ENCODE assay signal across 8 mouse cellular contexts in the genomic region with DNA sequence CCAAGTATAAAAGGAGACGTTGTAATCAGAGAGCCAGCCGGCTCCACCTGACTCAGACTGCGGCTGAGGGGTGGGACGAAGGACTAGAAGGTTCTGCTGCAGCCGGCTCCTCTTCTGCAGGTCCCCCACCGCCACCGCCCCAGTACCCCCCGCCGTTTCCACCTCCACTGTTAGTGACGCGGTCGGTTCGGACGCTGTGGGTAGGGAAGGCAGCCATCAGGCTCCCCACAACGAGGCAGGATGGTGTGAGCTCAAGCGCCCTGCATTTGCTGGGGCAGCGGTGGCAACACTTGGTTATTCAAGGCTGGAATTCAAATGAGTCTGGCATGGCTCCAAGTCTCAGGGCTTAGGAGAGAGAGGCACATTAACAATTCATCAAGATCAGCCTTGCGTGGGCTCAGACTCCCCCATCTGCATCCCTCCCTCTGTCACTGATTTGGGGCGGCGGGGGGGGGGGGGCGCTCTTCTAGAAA.
DNase-seq lines count a peak whose midpoint lies in the region; ATAC-seq and TF ChIP-seq lines count a peak whose summit lies in the region.

No protein-coding gene starts in this region.

- peak; percentile 6 for DNase-seq in thymus, postnatal 25 days
- no peak for DNase-seq in thymus, adult 2 months
- DNase-seq in heart, adult 18-20 months, result peak; percentile 28 to 57
- peak; percentile 85 for DNase-seq in kidney, adult 2 months
- peak; percentile 86 for DNase-seq in left cerebral cortex, postnatal 4 days

- H3K27ac ChIP-seq in thymus, adult 2 months (ENCODE audit: control insufficient read depth, insufficient read depth, low read length), result no peak overlapping the region
- no peak overlapping the region for H3K27ac ChIP-seq in kidney, adult 2 months (ENCODE audit: insufficient read depth, low read depth, low read length)
- H3K27ac ChIP-seq in midbrain, embryonic 12.5 days (replicated peaks), result peak overlapping the region; percentile 90
- H3K27ac ChIP-seq in stomach, embryonic 14.5 days (ENCODE audit: low read length), result no peak overlapping the region

- no peak overlapping the region for H3K4me3 ChIP-seq in thymus, adult 2 months (ENCODE audit: control insufficient read depth, insufficient read depth, low read length)
- H3K4me3 ChIP-seq in kidney, adult 2 months (ENCODE audit: insufficient read depth, low read depth, low read length), result peak overlapping the region; percentile 33
- peak overlapping the region; percentile 45 for H3K4me3 ChIP-seq in midbrain, embryonic 12.5 days
- H3K4me3 ChIP-seq in stomach, embryonic 14.5 days (ENCODE audit: low read depth, low read length), result peak overlapping the region; percentile 25

- peaks cover 14% of the 10 kb centered on the region for H3K4me1 ChIP-seq in thymus, adult 2 months (replicated peaks; ENCODE audit: control insufficient read depth, insufficient read depth, low read length)
- H3K4me1 ChIP-seq in kidney, adult 2 months (ENCODE audit: control insufficient read depth, insufficient read depth, low read length), result no peaks in the 10 kb centered on the region
- peaks cover 27% of the 10 kb centered on the region for H3K4me1 ChIP-seq in midbrain, embryonic 12.5 days
- peaks cover 6% of the 10 kb centered on the region; the same call in 1 of the 2 replicates for H3K4me1 ChIP-seq in stomach, embryonic 14.5 days (ENCODE audit: control insufficient read depth, insufficient read depth, low read length)

- ATAC-seq in common myeloid progenitor, adult 5-6 weeks (replicated peaks; ENCODE audit: low read depth, poor library complexity, severe bottlenecking), result peak; percentile 77
- ATAC-seq in midbrain, embryonic 12.5 days (ENCODE audit: low FRiP score, low read depth), result peak; percentile 88
- peak; percentile 69 for ATAC-seq in stomach, embryonic 14.5 days (ENCODE audit: insufficient number of reproducible peaks, insufficient read depth, low FRiP score, low read depth)

- TF ChIP-seq POLR2A in thymus, adult 2 months (IDR thresholded peaks at IDR 0.05; ENCODE audit: control insufficient read depth, extremely low read depth, insufficient read depth, low read length, poor library complexity), result no peak
- no peak for TF ChIP-seq POLR2A in kidney, adult 2 months (IDR thresholded peaks at IDR 0.05; ENCODE audit: low read depth, low read length)

- H3K4me2 ChIP-seq in midbrain, embryonic 12.5 days (replicated peaks), result peak overlapping the region; percentile 66
- peak overlapping the region; percentile 52 for H3K4me2 ChIP-seq in stomach, embryonic 14.5 days (replicated peaks; ENCODE audit: low read depth, low read length)

- peak overlapping the region; percentile 60 for H3K9ac ChIP-seq in midbrain, embryonic 12.5 days (replicated peaks)
- H3K9ac ChIP-seq in stomach, embryonic 14.5 days (replicated peaks; ENCODE audit: low read depth, low read length), result no peak overlapping the region

- TF ChIP-seq CTCF in thymus, adult 2 months (IDR thresholded peaks at IDR 0.05; ENCODE audit: borderline replicate concordance, control insufficient read depth, extremely low read depth, insufficient read depth, low read length, poor library complexity), result no peak
- no peak for TF ChIP-seq CTCF in kidney, adult 2 months (conservative IDR thresholded peaks at IDR 0.05; ENCODE audit: insufficient read depth, insufficient read length, low read depth, low read length)

- no peaks in the 10 kb centered on the region for H3K9me3 ChIP-seq in midbrain, embryonic 12.5 days
- H3K9me3 ChIP-seq in stomach, embryonic 14.5 days (ENCODE audit: control insufficient read depth, low read depth, low read length), result no peaks in the 10 kb centered on the region

- no peaks in the 10 kb centered on the region for H3K27me3 ChIP-seq in thymus, adult 2 months (ENCODE audit: control insufficient read depth, insufficient read depth, low read length)
- no peaks in the 10 kb centered on the region for H3K27me3 ChIP-seq in kidney, adult 2 months (replicated peaks; ENCODE audit: control insufficient read depth, insufficient read depth, low read length)
- H3K27me3 ChIP-seq in midbrain, embryonic 12.5 days, result no peaks in the 10 kb centered on the region
- no peaks in the 10 kb centered on the region for H3K27me3 ChIP-seq in stomach, embryonic 14.5 days (ENCODE audit: control insufficient read depth, insufficient read depth, low read length)

- under 1% methylated on average over 20 of the region's 21 CpGs for WGBS in thymus, adult 2 months
- 1% methylated on average over 21 of the region's 21 CpGs for WGBS in kidney, adult 2 months
- WGBS in midbrain, embryonic 12.5 days, result under 1% methylated on average over 21 of the region's 21 CpGs
- WGBS in stomach, embryonic 14.5 days, result 2% methylated on average over 21 of the region's 21 CpGs

- intact Hi-C loops in left cerebral cortex, postnatal 4 days (cut with DNase I), result loop anchor here (10.0 kb wide), 1 partner anchor 94 kb away; a partner anchor contains a TSS

- H3K36me3 ChIP-seq in thymus, adult 2 months (ENCODE audit: control insufficient read depth, insufficient read depth, low read length), result no peaks in the 10 kb centered on the region
- no peaks in the 10 kb centered on the region for H3K36me3 ChIP-seq in kidney, adult 2 months (ENCODE audit: control insufficient read depth, insufficient read depth, low read length)
- H3K36me3 ChIP-seq in midbrain, embryonic 12.5 days, result no peaks in the 10 kb centered on the region
- no peaks in the 10 kb centered on the region for H3K36me3 ChIP-seq in stomach, embryonic 14.5 days (ENCODE audit: control insufficient read depth, insufficient read depth, low read length)
